Mouse (Mus musculus): ENCODE measurements at regions not wholly inside any gene's neighbourhood (a gene's known extent, or its start where the extent isn't known, plus 50 kb on each side); places are given as distances from the start of the nearest gene placed in this dataset.
"Not testable (repeated sequence)": the region's sequence is repeated elsewhere in the genome, so short reads cannot be mapped to it uniquely, and the experiment has no call there.

GRCm38 (mm10) chr10:99320797-99321196, 57.8 kb downstream of the Dusp6 start:
- DNase-seq (ENCODE audit: low read depth), result no peak

- DNase-seq (ENCODE audit: low read depth), result no peak
Observed at GRCm38 (mm10) chr10:99323358-99323757, 60.3 kb downstream of the Dusp6 start.

GRCm38 (mm10) chr10:99327501-99327900, 64.5 kb downstream of the Dusp6 start:
- DNase-seq (ENCODE audit: low read depth), result no peak

- DNase-seq (ENCODE audit: low read depth), result no peak
Observed at GRCm38 (mm10) chr10:99328568-99328967, 65.5 kb downstream of the Dusp6 start.

- DNase-seq (ENCODE audit: low read depth), result no peak
Observed at GRCm38 (mm10) chr10:99329469-99329868, 66.4 kb downstream of the Dusp6 start.

- no peak for DNase-seq (ENCODE audit: low read depth)
Observed at GRCm38 (mm10) chr10:99330519-99330918, 67.5 kb downstream of the Dusp6 start.

GRCm38 (mm10) chr10:99331876-99332275, 68.8 kb downstream of the Dusp6 start:
- DNase-seq (ENCODE audit: low read depth), result no peak

- DNase-seq (ENCODE audit: low read depth), result no peak
Observed at GRCm38 (mm10) chr10:99333831-99334230, 70.8 kb downstream of the Dusp6 start.

GRCm38 (mm10) chr10:99336091-99336490, 73.1 kb downstream of the Dusp6 start:
- no peak for DNase-seq (ENCODE audit: low read depth)

- not testable (repeated sequence) for DNase-seq (ENCODE audit: low read depth)
Observed at GRCm38 (mm10) chr10:99338790-99339189, 75.8 kb downstream of the Dusp6 start.

GRCm38 (mm10) chr10:99339291-99339912, 76.4 kb downstream of the Dusp6 start:
- DNase-seq (ENCODE audit: low read depth), result not testable (repeated sequence)

- DNase-seq (ENCODE audit: low read depth), result not testable (repeated sequence)
Observed at GRCm38 (mm10) chr10:99340057-99340456, 77.0 kb downstream of the Dusp6 start.

GRCm38 (mm10) chr10:99349125-99349716, 86.2 kb downstream of the Dusp6 start:
- DNase-seq (ENCODE audit: low read depth), result no peak

GRCm38 (mm10) chr10:99353541-99354292, 90.7 kb downstream of the Dusp6 start:
- no peak for DNase-seq (ENCODE audit: low read depth)

GRCm38 (mm10) chr10:99354352-99354751, 91.3 kb downstream of the Dusp6 start:
- no peak for DNase-seq (ENCODE audit: low read depth)

GRCm38 (mm10) chr10:99355303-99355702, 92.3 kb downstream of the Dusp6 start:
- no peak for DNase-seq (ENCODE audit: low read depth)

GRCm38 (mm10) chr10:99356221-99356620, 93.2 kb downstream of the Dusp6 start:
- DNase-seq (ENCODE audit: low read depth), result no peak

- DNase-seq (ENCODE audit: low read depth), result no peak
Observed at GRCm38 (mm10) chr10:99356883-99357282, 93.9 kb downstream of the Dusp6 start.

- no peak for DNase-seq (ENCODE audit: low read depth)
Observed at GRCm38 (mm10) chr10:99357347-99357746, 94.3 kb downstream of the Dusp6 start.

- no peak for DNase-seq (ENCODE audit: low read depth)
Observed at GRCm38 (mm10) chr10:99358256-99358655, 95.2 kb downstream of the Dusp6 start.

GRCm38 (mm10) chr10:99359439-99359866, 96.4 kb downstream of the Dusp6 start:
- no peak for DNase-seq (ENCODE audit: low read depth)

- not testable (repeated sequence) for DNase-seq (ENCODE audit: low read depth)
Observed at GRCm38 (mm10) chr10:99360601-99361000, 97.6 kb downstream of the Dusp6 start.

GRCm38 (mm10) chr10:99366162-99366561, 103.1 kb downstream of the Dusp6 start:
- DNase-seq (ENCODE audit: low read depth), result no peak

Measured in gonadal fat pad, adult 2 months (tissue).